Mouse (Mus musculus): Measurements from ENCODE around the gene Gm8374.
"Not testable (repeated sequence)": the region's sequence is repeated elsewhere in the genome, so short reads cannot be mapped to it uniquely, and the experiment has no call there.

The Gm8374 gene

DNA sequence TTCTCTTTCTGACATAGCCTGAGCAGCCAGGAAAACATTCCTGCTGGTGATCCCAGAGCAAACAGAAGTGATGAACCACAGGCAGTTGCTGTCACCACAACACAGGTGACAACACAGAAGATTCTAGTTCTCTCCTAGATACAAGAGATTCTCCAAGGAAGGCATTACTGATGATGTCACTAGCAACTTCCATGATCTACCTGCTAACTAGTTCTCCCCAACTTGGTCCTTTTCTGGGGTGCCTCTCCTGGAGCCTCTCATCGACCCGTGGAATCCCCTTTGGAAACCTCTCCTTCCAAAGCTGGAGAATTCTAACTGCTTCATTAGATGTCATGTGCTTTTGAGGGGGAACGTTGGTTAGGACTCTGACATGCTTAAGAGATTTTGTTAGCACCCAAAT is at the start of gene Gm8374:
Gm8374 (minus strand) TSS at position 101 of the 400 bp plus-strand sequence.
- DNase-seq (ENCODE audit: low read depth): not testable (repeated sequence)

DNA sequence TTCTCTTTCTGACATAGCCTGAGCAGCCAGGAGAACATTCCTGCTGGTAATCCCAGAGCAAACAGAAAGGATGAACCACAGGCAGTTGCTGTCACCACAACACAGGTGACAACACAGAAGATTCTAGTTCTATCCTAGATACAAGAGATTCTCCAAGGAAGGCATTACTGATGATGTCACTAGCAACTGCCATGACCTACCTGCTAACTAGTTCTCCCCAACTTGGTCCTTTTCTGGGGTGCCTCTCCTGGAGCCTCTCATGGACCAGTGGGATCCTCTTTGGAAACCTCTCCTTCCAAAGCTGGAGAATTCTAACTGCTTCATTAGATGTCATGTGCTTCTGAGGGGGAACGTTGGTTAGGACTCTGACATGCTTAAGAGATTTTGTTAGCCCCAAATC is 32.6 kb downstream of the Gm8374 start, which contains the start of gene Gm5797:
Gm5797 (minus strand) TSS at position 101 of the 400 bp plus-strand sequence.
- DNase-seq (ENCODE audit: low read depth): not testable (repeated sequence)

DNA sequence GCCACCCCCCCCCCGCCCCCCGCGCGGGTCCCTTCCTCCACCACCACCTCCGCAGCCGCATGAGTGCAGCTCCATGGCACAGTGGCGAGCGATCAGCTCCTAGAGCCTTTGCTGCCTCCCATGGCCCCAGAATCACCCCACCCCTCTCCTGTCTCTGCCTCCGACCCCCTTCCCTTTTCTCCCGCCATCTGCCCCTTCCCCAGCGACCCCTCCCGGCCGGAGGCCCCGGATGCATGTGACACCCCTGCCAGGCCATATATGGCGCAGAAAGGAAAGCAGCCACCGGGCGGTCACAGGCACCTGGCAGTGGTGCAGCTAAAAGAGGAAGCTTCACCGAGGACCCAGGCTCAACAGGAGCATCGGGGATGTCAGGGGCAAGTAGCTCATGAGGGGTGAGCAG is 49.8 kb downstream of the Gm8374 start:
- DNase-seq (ENCODE audit: low read depth): peak; percentile 49

DNA sequence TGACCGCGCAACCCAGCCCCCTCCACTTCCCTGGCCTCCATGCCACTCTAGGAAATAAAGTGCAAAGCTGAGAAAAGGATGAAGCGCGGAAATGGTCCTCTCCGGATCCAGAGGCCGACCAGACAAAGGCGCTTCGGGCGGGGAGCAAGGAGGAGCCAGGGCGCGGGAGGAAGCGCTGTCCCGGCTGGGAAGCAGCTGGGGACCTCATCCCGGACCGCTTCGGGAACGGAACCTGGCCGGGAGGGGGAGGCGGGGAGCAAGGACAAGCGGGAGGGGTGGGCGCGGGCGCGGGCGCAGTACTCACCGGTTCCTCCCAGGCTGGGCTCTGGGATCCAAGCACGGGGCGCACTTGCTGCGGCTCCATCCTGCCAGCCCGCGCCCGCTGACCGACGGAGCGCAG is 50.3 kb downstream of the Gm8374 start, which contains the start of gene Gm3739:
Gm3739 (minus strand) TSS at position 389 of the 400 bp plus-strand sequence.
- DNase-seq (ENCODE audit: low read depth): not testable (repeated sequence)
